Mouse (Mus musculus) liver, embryonic 16.5 days (tissue): Measurements from ENCODE around the gene Olfr1377. TPM values are rescaled to one million over a fixed set of nuclear protein-coding genes. Genes with fewer than 3 reads are reported as not detected.

Source experiments
- ATAC-seq: fragments of 200-750 bp; cut with Nextera tagmentation; 2 replicates; pipeline ENCODE4 v1.8.0; 2017; ENCODE audit warnings: low read depth, mild to moderate bottlenecking, moderate number of reproducible peaks, moderate library complexity
- H3K27ac ChIP-seq: fragments of 300-500 bp; sonication (generic); 2 replicates; pipeline ENCODE4 v1.5.1; 2014; ENCODE audit warnings: mild to moderate bottlenecking, low read length
- H3K27me3 ChIP-seq: fragments of 300-500 bp; sonication (generic); 2 replicates; pipeline ENCODE4 v1.6.1; 2014; ENCODE audit warnings: low read depth, low read length, mixed read lengths; ENCODE audit not compliant: control insufficient read depth, insufficient read depth
- H3K36me3 ChIP-seq: fragments of 300-500 bp; sonication (generic); 2 replicates; pipeline ENCODE4 v1.6.1; 2014; ENCODE audit warnings: mild to moderate bottlenecking; ENCODE audit not compliant: control insufficient read depth, insufficient read depth
- H3K4me1 ChIP-seq: fragments of 300-500 bp; sonication (generic); 2 replicates; pipeline ENCODE4 v1.6.1; 2014; ENCODE audit warnings: low read depth, low read length, mixed read lengths; ENCODE audit not compliant: control insufficient read depth
- H3K4me2 ChIP-seq: fragments of 300-500 bp; sonication (generic); 2 replicates; pipeline ENCODE4 v1.6.1; 2014; ENCODE audit warnings: low read depth, low read length, mixed read lengths
- H3K4me3 ChIP-seq: fragments of 300-500 bp; sonication (generic); 2 replicates; pipeline ENCODE4 v1.5.1; 2014; ENCODE audit warnings: low read depth, mild to moderate bottlenecking, low read length
- H3K9ac ChIP-seq: fragments of 300-500 bp; sonication (generic); 2 replicates; pipeline ENCODE4 v1.6.1; 2014; ENCODE audit warnings: low read depth, low read length
- H3K9me3 ChIP-seq: fragments of 300-500 bp; sonication (generic); replicated peaks from 2 replicates; pipeline ENCODE4 v1.6.1; 2016; ENCODE audit warnings: low read length; ENCODE audit not compliant: control insufficient read depth
- WGBS: fragments of 180-500 bp; shearing (Covaris S2); extraction: QIAGEN DNeasy Blood & Tissue Kit; methylation state at CpG from one replicate; pipeline ENCODE4 v1.1.7; 2014; ENCODE audit not compliant: insufficient replicate concordance; 5-methylcytosine and 5-hydroxymethylcytosine counted together
- polyA plus RNA-seq: library from polyadenylated mRNA; unstranded; fragments of >200 nt; fragmentation: Nextera tagmentation; extraction: Ambion mirVana; gene quantifications from 2 replicates; pipeline ENCODE4 v1.2.1, GENCODE M21; 2015

Gene Olfr1377
- not detected in 2 replicates for polyA plus RNA-seq

DNA sequence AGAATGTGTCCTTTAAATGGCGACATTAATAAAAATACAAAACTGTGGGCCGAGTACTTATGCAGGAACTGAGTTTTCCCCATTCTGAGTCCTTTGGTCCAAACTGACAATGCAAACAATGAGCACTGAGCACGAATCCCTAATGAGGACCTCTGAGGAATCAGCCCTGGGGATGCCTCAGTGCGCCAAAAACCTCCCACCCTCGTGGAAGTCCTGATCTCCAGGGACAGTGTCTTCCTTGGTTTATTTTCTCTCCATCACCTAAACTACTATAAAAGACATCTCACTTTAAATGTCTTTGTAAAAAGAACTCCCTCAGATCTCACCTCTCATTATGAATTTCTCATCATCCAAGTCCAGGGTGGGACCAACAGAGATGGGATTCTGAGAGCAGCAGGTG, at the start of gene Olfr1377:
Gene Olfr1377 (plus strand): TSS at position 301 of the 400 bp plus-strand sequence.
- no peak within 1 kb of the TSS for H3K4me3 ChIP-seq
- WGBS = 48% methylated on average over 5 of the region's 5 CpGs
- no peaks in the 10 kb centered on the region for H3K4me1 ChIP-seq
- H3K27ac ChIP-seq = no peak within 1 kb of the TSS
- ATAC-seq = no peak
- H3K4me2 ChIP-seq = no peak within 1 kb of the TSS
- no peak within 1 kb of the TSS for H3K9ac ChIP-seq
- no peaks in the 10 kb centered on the region for H3K27me3 ChIP-seq
- no peaks in the 10 kb centered on the region for H3K36me3 ChIP-seq
- no peaks in the 10 kb centered on the region for H3K9me3 ChIP-seq

DNA sequence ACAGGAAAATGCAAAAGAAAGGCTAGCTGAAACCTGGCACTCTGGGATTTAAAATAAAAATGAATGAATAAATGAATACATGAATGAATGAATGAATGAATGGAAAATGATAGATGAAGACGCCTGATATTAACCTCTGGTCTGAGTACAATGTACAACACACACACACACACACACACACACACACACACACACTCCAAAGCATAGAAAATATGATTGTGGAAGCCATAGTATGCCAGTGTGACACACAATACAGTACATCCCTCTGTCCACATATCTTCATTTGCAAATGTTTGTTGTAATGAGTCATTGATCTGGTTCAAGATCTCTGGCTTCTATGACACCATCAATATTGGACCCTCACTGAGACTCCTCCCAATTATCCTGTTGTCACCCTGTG, 49.7 kb upstream of the Olfr1377 start:
- ATAC-seq = no peak
- H3K36me3 ChIP-seq = no peaks in the 10 kb centered on the region
- H3K9me3 ChIP-seq = no peaks in the 10 kb centered on the region
- H3K4me1 ChIP-seq = no peaks in the 10 kb centered on the region
- H3K27ac ChIP-seq = no peak overlapping the region
- no peak overlapping the region for H3K4me3 ChIP-seq
- WGBS = 15% methylated on average over 1 of the region's 1 CpGs
- peak overlapping the region; percentile 83; the same call in 1 of the 2 replicates for H3K4me2 ChIP-seq
- H3K27me3 ChIP-seq = peaks cover 13% of the 10 kb centered on the region
- H3K9ac ChIP-seq = no peak overlapping the region

DNA sequence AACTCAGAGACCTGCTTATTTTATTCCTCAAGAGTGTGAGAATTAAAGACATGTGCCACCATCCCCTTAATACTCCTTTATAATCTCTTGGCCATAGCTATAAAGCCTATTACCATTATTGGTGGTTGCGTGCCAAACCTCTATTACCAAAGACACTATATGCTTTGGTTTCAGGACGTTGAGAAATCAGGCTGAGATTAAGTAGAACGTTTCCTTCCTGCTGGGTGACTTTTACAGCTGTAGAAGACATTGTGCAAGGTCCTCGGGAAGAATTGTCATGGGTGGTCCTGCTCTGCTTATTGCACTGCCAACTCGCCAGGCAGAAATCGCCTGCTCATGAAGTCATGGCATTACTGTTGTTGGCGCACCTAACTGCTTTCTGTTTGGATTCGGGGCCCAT, 43.3 kb upstream of the Olfr1377 start:
- H3K9me3 ChIP-seq = no peaks in the 10 kb centered on the region
- H3K36me3 ChIP-seq = no peaks in the 10 kb centered on the region
- 59% methylated on average over 8 of the region's 8 CpGs for WGBS
- H3K27ac ChIP-seq = no peak overlapping the region
- no peaks in the 10 kb centered on the region for H3K27me3 ChIP-seq
- H3K4me2 ChIP-seq = no peak overlapping the region
- H3K4me3 ChIP-seq = no peak overlapping the region
- ATAC-seq = no peak
- no peaks in the 10 kb centered on the region for H3K4me1 ChIP-seq
- H3K9ac ChIP-seq = no peak overlapping the region

DNA sequence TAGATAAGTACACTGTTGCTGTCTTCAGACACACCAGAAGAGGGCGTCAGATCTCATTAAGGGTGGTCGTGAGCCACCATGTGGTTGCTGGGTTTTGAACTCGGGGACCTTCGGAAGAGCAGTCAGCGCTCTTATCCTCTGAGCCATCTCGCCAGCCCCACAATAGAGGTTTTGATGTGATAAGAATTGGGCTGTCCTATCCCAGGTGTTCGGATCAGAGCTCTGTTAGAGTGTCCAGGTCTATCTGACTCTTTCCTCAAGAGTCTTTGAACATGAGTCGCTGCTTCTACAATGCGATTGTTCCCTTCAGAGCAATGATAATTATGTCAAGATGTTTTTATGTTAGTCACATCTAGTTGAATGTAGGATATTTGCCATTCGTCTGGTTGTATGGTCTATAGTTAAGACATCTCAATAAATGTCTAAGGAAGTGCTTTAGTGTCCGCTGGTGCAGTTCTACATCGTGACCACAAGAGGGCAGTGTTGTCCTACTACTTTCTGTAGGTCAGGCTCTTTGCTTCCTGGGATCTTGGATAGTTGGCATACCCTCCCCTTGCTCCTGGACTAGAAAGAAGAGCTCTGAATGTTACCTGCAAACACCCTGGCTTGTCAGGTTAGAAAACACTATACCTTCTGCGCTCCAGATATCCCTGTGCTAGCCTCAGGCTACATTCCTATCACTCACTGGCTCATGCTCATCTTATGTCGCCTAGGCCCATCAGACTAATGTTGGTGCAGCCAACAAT, 42.0 kb upstream of the Olfr1377 start:
- Histone ChIP-seq H3K9me3 (no peaks in the 10 kb centered on the region), H3K27me3 (no peaks in the 10 kb centered on the region), H3K4me3 (no peak overlapping the region), H3K4me2 (no peak overlapping the region), H3K4me1 (no peaks in the 10 kb centered on the region), H3K36me3 (no peaks in the 10 kb centered on the region), H3K27ac (no peak overlapping the region), H3K9ac (no peak overlapping the region)
- no peak for ATAC-seq
- 30% methylated on average over 14 of the region's 14 CpGs for WGBS

DNA sequence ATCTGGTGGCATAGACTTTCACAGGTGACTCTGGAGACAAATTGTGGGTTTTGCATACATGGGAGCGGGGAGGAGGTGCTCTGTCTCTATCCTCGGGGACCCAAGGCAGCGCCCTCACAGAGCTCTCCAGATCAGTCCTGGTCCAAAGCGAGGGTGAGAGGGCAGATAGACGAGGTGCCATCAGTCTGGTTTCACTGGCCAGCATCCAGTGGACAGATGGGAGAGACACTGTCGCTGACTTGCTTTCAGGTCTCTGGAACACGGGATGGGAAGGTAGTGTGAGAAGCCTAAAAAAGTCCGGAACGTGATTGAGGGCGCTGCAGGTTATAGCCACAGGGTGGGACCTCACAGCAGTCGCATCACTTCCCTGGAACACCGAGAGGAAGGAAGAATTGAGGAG, 39.4 kb upstream of the Olfr1377 start:
- H3K4me3 ChIP-seq = no peak overlapping the region
- no peak overlapping the region for H3K9ac ChIP-seq
- no peak for ATAC-seq
- H3K4me1 ChIP-seq = no peaks in the 10 kb centered on the region
- H3K27me3 ChIP-seq = no peaks in the 10 kb centered on the region
- no peaks in the 10 kb centered on the region for H3K9me3 ChIP-seq
- no peak overlapping the region for H3K27ac ChIP-seq
- H3K36me3 ChIP-seq = no peaks in the 10 kb centered on the region
- no peak overlapping the region for H3K4me2 ChIP-seq
- 48% methylated on average over 12 of the region's 12 CpGs for WGBS

DNA sequence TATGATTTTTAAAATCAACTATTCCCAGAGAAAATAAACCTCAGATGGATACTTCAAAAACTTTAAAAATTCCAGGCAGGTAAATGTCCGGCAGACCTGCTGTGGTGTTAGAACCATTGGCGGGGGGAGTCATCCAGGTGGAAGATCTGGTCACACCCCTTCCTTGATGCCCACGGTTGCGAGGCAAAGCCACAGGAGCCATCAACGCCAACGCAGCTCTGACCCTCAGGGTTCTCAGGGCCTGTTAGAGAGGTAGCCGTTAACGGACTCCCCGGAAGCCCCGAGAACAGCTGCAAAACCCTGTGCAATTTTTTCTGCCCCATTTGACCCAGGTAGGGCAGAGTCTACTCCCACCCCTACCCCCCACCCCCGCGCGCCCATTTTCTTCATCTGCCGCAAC, 38.3 kb upstream of the Olfr1377 start, which contains the start of gene 4933414I15Rik:
Gene 4933414I15Rik (minus strand): TSS at position 260 of the 400 bp plus-strand sequence.
- Histone ChIP-seq H3K9me3 (no peaks in the 10 kb centered on the region), H3K4me2 (no peak within 1 kb of the TSS), H3K4me3 (no peak within 1 kb of the TSS), H3K27ac (no peak within 1 kb of the TSS), H3K27me3 (no peaks in the 10 kb centered on the region), H3K36me3 (no peaks in the 10 kb centered on the region), H3K9ac (no peak within 1 kb of the TSS), H3K4me1 (no peaks in the 10 kb centered on the region)
- ATAC-seq = no peak
- 69% methylated on average over 14 of the region's 14 CpGs for whole genome bisulfite sequencing

DNA sequence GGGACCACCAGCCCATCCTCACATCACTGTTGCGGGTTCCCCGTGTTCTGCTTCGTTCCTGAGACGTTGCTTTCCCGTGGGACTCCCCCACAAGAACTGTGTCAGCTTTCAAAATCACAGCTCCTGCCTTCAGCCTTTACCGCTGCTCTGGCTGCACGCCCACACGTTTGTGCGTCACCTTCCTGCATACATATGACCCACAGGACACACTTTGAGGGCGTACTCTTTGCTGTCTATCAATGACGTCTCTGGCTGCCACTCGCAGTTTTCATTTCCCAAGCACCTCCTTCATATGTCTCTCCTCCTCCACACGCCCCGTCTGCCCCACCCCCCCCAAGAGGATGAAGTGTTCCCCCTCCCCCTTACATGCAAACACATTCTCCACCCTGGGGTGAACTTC, 29.5 kb upstream of the Olfr1377 start:
- Histone ChIP-seq H3K9me3 (no peaks in the 10 kb centered on the region), H3K27ac (no peak overlapping the region), H3K4me1 (no peaks in the 10 kb centered on the region), H3K36me3 (no peaks in the 10 kb centered on the region), H3K9ac (no peak overlapping the region), H3K4me2 (no peak overlapping the region), H3K4me3 (no peak overlapping the region), H3K27me3 (no peaks in the 10 kb centered on the region)
- 60% methylated on average over 14 of the region's 14 CpGs for WGBS
- peak; percentile 45; the same call in 1 of the 2 replicates for ATAC-seq

DNA sequence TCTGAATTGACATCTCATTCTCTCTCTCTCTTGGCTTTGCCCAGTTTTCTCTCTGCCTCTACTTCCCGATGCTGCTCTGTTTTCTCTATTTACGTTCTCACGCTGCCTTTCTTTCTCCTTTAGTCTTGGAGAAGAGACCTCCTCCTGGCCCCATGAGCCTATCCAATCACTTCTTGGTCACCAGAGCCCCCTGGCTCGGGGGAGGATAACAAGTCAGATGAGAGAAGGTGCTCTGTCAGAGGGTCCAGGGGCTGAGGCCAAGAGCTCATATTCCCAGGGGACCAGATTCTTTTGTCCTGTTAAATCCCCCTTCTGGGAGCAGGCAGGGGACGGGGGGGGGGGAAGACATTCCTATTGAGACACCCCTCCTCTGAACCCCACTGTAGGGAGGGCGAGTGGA, 28.1 kb upstream of the Olfr1377 start, which contains the start of gene Prop1:
Gene Prop1 (minus strand): TSS at position 101 of the 400 bp plus-strand sequence.
- no peaks in the 10 kb centered on the region for H3K27me3 ChIP-seq
- 56% methylated on average over 6 of the region's 6 CpGs for whole genome bisulfite sequencing
- H3K27ac ChIP-seq = no peak within 1 kb of the TSS
- no peaks in the 10 kb centered on the region for H3K36me3 ChIP-seq
- H3K9me3 ChIP-seq = no peaks in the 10 kb centered on the region
- H3K9ac ChIP-seq = no peak within 1 kb of the TSS
- no peak within 1 kb of the TSS for H3K4me2 ChIP-seq
- no peak for ATAC-seq
- no peaks in the 10 kb centered on the region for H3K4me1 ChIP-seq
- no peak within 1 kb of the TSS for H3K4me3 ChIP-seq

DNA sequence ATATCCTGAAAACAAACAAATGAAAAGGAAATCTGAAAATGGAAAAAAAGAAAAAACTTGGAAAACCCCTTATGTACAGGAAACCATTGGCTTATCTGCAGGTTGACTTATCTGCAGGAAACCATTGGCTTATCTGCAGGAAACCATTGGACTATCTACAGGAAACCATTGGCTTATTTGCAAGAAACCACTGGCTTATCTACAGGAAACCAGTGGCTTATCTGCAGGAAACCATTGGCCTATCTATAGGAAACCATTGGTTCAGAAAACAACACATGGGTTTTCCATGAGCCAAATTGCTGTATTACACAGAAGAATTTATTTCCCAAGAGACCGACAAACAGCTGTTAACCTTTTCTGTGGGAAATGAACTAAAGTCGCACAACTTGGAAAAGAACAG, 16.9 kb upstream of the Olfr1377 start:
- H3K4me3 ChIP-seq = no peak overlapping the region
- no peaks in the 10 kb centered on the region for H3K9me3 ChIP-seq
- no peak overlapping the region for H3K4me2 ChIP-seq
- no peaks in the 10 kb centered on the region for H3K36me3 ChIP-seq
- ATAC-seq = no peak
- WGBS = 19% methylated on average over 2 of the region's 2 CpGs
- H3K9ac ChIP-seq = no peak overlapping the region
- no peak overlapping the region for H3K27ac ChIP-seq
- no peaks in the 10 kb centered on the region for H3K4me1 ChIP-seq
- H3K27me3 ChIP-seq = no peaks in the 10 kb centered on the region
